In genomic region chr11:3834421-3835098, GRCm38 (mm10) we compare ENCODE assay signal across 8 mouse cellular contexts. TPM values are rescaled to one million over a fixed set of nuclear protein-coding genes. Genes with fewer than 3 reads are reported as not detected.
DNase-seq lines count a peak whose midpoint lies in the region; ATAC-seq lines count a peak whose summit lies in the region.

No protein-coding gene starts in this region.

- intact Hi-C loops in heart, postnatal 14 days (cut with DNase I): no loop called here

- peak; percentile 93 for ATAC-seq in common myeloid progenitor, adult 5-6 weeks (replicated peaks; ENCODE audit: low read depth, poor library complexity, severe bottlenecking)
- ATAC-seq in monocyte, adult 5-6 weeks (replicated peaks; ENCODE audit: insufficient number of reproducible peaks, low FRiP score, low TSS enrichment, poor library complexity, severe bottlenecking): 0 out of 2 replicates have a peak, but pooled peaks have one; percentile 43
- no peak for ATAC-seq in inflammation-experienced regulatory T-cells, adult 6 months

- peaks cover 8% of the 10 kb centered on the region for H3K4me1 ChIP-seq in limb, embryonic 10.5 days

- H3K27ac ChIP-seq in limb, embryonic 10.5 days: no peak overlapping the region

- peak; percentile 37 for DNase-seq in urinary bladder, postnatal 14 days (ENCODE audit: low spot score)
- DNase-seq in urinary bladder, adult 2 months (ENCODE audit: low spot score): no peak
- DNase-seq in heart, postnatal 14 days: peak; percentile 42 to 67
- peak; percentile 63 for DNase-seq in limb, embryonic 10.5 days (ENCODE audit: low spot score)
- DNase-seq in right cerebral cortex, postnatal 14 days: no peak

- no peaks in the 10 kb centered on the region for H3K36me3 ChIP-seq in limb, embryonic 10.5 days

- H3K9me3 ChIP-seq in limb, embryonic 10.5 days (replicated peaks): no peaks in the 10 kb centered on the region

- peak overlapping the region; percentile 3; the same call in 1 of the 2 replicates for H3K4me3 ChIP-seq in limb, embryonic 10.5 days

- 47% methylated on average over 13 of the region's 13 CpGs for WGBS in limb, embryonic 10.5 days

- H3K27me3 ChIP-seq in limb, embryonic 10.5 days (ENCODE audit: low read depth, poor library complexity, severe bottlenecking): no peaks in the 10 kb centered on the region

RNA-seq across cellular contexts. Expression of gene Osbp2, which starts 29.1 kb away (rescaled TPM):
- 0.98 and 2.0 TPM in 2 replicates for polyA plus RNA-seq in urinary bladder, adult 2 months (2012; rRNA removed)
- total RNA-seq in common myeloid progenitor, adult 5-6 weeks (2017): not detected in 2 replicates
- 1 to 10 TPM; 6.7 to 8.5 TPM for total RNA-seq in heart, postnatal 14 days (2021)
- 0.23 and 0.34 TPM in 2 replicates for polyA plus RNA-seq in limb, embryonic 10.5 days (2016; fragmentation: Nextera tagmentation; extraction: Ambion mirVana)
- total RNA-seq in monocyte, adult 5-6 weeks (2017): not detected in 3 replicates
- not detected for polyA plus RNA-seq in inflammation-experienced regulatory T-cells, adult 6 months (2017; shearing (Covaris generic))

Comparison
In these comparisons a context has a peak if more than half of its experiments do, and no peak if none do; other contexts are left out.
1. DNase-seq: peak in urinary bladder, postnatal 14 days (single experiment), heart, postnatal 14 days (2 of 2) and limb, embryonic 10.5 days (single experiment); none in urinary bladder, adult 2 months (single experiment) and right cerebral cortex, postnatal 14 days (single experiment).